Mouse (Mus musculus) ovary, adult 10 weeks (tissue): Measurements from ENCODE around the gene Taf1. TPM values are rescaled to one million over a fixed set of nuclear protein-coding genes. Genes with fewer than 3 reads are reported as not detected.

Experiments used
- polyA plus RNA-seq: library from polyadenylated mRNA; stranded (reverse); fragments of 350-450 nt; fragmentation: Illumina TruSeq; extraction: RNeasy Lipid Tissue Mini Kit (QIAGEN cat#74804); gene quantifications from one replicate; pipeline ENCODE4 v1.2.3, GENCODE M21; 2014

Gene Taf1
- 78.7 TPM for polyA plus RNA-seq

DNA sequence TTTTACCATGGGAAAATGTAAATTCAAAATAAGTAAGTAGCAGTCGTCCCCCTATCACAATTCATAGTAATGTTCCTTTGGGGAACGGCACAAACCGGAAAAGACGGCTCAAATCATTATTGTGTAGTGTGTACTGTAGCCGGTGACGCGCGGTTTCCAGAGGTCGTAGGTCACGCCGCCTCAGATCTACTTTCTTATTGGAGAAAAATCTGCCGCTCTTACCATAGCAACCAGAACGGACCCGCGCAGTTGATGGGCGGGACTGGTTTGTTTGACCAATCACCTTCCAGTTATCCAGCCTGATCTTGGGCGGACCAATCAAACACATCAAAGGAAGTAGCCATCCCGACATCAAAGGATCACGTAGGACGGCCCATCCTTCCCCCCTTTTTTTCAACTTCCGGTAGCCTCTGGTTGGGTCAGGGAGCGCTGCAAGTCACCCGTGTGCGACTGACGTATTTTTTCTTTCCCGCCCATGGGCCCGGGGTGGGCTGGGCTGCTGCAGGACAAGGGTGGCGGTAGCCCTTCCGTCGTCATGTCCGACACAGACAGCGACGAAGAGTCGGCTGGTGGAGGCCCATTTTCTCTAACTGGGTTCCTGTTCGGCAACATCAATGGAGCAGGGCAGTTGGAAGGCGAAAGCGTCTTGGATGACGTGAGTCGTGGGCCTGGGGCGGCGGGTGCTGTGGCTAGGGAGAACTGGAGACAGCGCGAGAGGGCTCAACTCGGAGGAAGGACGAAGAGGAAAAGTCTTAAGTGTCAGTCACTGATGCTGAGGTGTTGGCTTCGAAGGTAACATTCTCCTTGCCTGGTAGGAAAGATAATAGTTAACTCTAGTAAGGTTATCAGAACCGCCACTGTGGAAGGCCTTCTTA is at the start of gene Taf1:
Gene Taf1 (plus strand): TSS at position 388 of the 875 bp plus-strand sequence.

DNA sequence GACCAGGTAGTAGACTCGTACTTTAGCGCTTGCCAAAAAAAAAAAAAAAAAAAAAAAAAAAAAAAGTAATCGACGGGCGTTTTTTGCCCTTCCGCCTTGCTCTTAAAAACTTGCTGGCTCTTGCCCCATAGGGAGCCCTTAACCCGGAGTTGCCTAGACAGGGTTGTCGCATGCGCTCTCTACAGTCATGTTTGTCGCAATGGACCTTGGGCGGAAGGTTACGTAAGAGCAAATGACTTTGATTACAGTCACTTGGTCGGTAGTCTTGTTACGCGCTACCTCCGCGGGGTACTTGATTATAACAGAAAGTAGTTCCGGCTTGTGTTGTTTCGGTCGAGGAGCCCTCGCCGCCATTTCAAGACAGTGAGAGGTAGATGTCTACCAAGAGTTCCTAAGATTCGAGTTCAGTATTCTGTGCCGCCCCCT is 107.2 kb downstream of the Taf1 start, which contains the start of gene Ogt:
Gene Ogt (plus strand): TSS at position 320 of the 426 bp plus-strand sequence.

Other genes starting within 250 kb of the Taf1 start
- 0.86 TPM for gene Nlgn3, start 233.6 kb upstream of the Taf1 start, polyA plus RNA-seq
- gene Gjb1, start 156.4 kb upstream of the Taf1 start, polyA plus RNA-seq: not detected
- gene Zmym3, start 111.9 kb upstream of the Taf1 start, polyA plus RNA-seq: 90.9 TPM
- 637 TPM for gene Nono, start 103.4 kb upstream of the Taf1 start, polyA plus RNA-seq
- gene Itgb1bp2, start 83.6 kb upstream of the Taf1 start, polyA plus RNA-seq: not detected
- gene Ogt, start 107.3 kb downstream of the Taf1 start, polyA plus RNA-seq: 206 TPM
- not detected for gene Cxcr3, start 201.5 kb downstream of the Taf1 start, polyA plus RNA-seq